Mouse (Mus musculus) hindbrain, embryonic 12.5 days (tissue): ENCODE measurements around the gene Fau. TPM values are rescaled to one million over a fixed set of nuclear protein-coding genes. Genes with fewer than 3 reads are reported as not detected.

Source experiments
- ATAC-seq: fragments of 200-750 bp; cut with Nextera tagmentation; 2 replicates; pipeline ENCODE4 v1.8.0; 2017; ENCODE audit warnings: moderate TSS enrichment; ENCODE audit not compliant: low FRiP score
- H3K27ac ChIP-seq: fragments of 300-500 bp; sonication (generic); 2 replicates; pipeline ENCODE4 v1.5.1; 2016; ENCODE audit warnings: mild to moderate bottlenecking
- H3K27me3 ChIP-seq: fragments of 300-500 bp; sonication (generic); 2 replicates; pipeline ENCODE4 v1.6.1; 2016; ENCODE audit warnings: mild to moderate bottlenecking
- H3K36me3 ChIP-seq: fragments of 300-500 bp; sonication (generic); 2 replicates; pipeline ENCODE4 v1.6.1; 2016; ENCODE audit warnings: mild to moderate bottlenecking
- H3K4me1 ChIP-seq: fragments of 300-500 bp; sonication (generic); 2 replicates; pipeline ENCODE4 v1.6.1; 2016
- H3K4me2 ChIP-seq: fragments of 300-500 bp; sonication (generic); replicated peaks from 2 replicates; pipeline ENCODE4 v1.6.1; 2016; ENCODE audit warnings: mild to moderate bottlenecking
- H3K4me3 ChIP-seq: fragments of 300-500 bp; sonication (generic); 2 replicates; pipeline ENCODE4 v1.5.1; 2016; ENCODE audit warnings: mild to moderate bottlenecking
- H3K9ac ChIP-seq: fragments of 300-500 bp; sonication (generic); 2 replicates; pipeline ENCODE4 v1.6.1; 2016; ENCODE audit warnings: mild to moderate bottlenecking, moderate library complexity
- H3K9me3 ChIP-seq: fragments of 300-500 bp; sonication (generic); replicated peaks from 2 replicates; pipeline ENCODE4 v1.6.1; 2016; ENCODE audit warnings: mild to moderate bottlenecking
- WGBS: fragments of 180-500 bp; shearing (Covaris S2); methylation state at CpG from one replicate; pipeline ENCODE4 v1.1.7; 2016; 5-methylcytosine and 5-hydroxymethylcytosine counted together
- microRNA-seq: library from miRNA; unstranded; fragments of <30 nt; microRNA quantifications from one replicate; pipeline ENCODE4, GENCODE M21; 2017
- polyA plus RNA-seq: library from polyadenylated mRNA; unstranded; fragments of >200 nt; fragmentation: Nextera tagmentation; extraction: Ambion mirVana; gene quantifications from 2 replicates; pipeline ENCODE4 v1.2.1, GENCODE M21; 2016

The Fau gene
- polyA plus RNA-seq, 1 experiment from 2014 or later = 621 TPM

- Histone ChIP-seq H3K4me1 (peaks cover 18% of the 10 kb centered on the region), H3K27me3 (no peaks in the 10 kb centered on the region), H3K27ac (no peak overlapping the region), H3K9ac (peak overlapping the region; percentile 44), H3K4me2 (peak overlapping the region; percentile 96), H3K36me3 (peaks cover 40% of the 10 kb centered on the region), H3K4me3 (peak overlapping the region; percentile 78), H3K9me3 (no peaks in the 10 kb centered on the region)
- ATAC-seq = peak; percentile 75
- 2% methylated on average over 17 of the region's 17 CpGs for WGBS
These were observed 27.8 kb downstream of the Fau start for GRCm38 (mm10) chr19:6085417-6085879.

GRCm38 (mm10) chr19:6088841-6089240 is 31.2 kb downstream of the Fau start:
- no peak overlapping the region for H3K4me3 ChIP-seq
- no peak overlapping the region for H3K27ac ChIP-seq
- no peaks in the 10 kb centered on the region for H3K27me3 ChIP-seq
- H3K4me1 ChIP-seq = peaks cover 10% of the 10 kb centered on the region
- ATAC-seq = no peak
- no peak overlapping the region for H3K4me2 ChIP-seq
- peaks cover 41% of the 10 kb centered on the region for H3K36me3 ChIP-seq
- no peak overlapping the region for H3K9ac ChIP-seq
- no peaks in the 10 kb centered on the region for H3K9me3 ChIP-seq
- WGBS = 94% methylated on average over 13 of the region's 13 CpGs

GRCm38 (mm10) chr19:6094119-6094518 is 36.5 kb downstream of the Fau start, which contains the start of gene AC131692.1:
TSS of gene AC131692.1 (plus strand) at chr19:6094419.
- WGBS = 91% methylated on average over 7 of the region's 7 CpGs
- no peak for ATAC-seq
- peaks cover 31% of the 10 kb centered on the region for H3K36me3 ChIP-seq
- no peak within 1 kb of the TSS for H3K9ac ChIP-seq
- no peak within 1 kb of the TSS for H3K27ac ChIP-seq
- no peak within 1 kb of the TSS for H3K4me2 ChIP-seq
- H3K27me3 ChIP-seq = no peaks in the 10 kb centered on the region
- no peak within 1 kb of the TSS for H3K4me3 ChIP-seq
- no peaks in the 10 kb centered on the region for H3K9me3 ChIP-seq
- no peaks in the 10 kb centered on the region for H3K4me1 ChIP-seq

GRCm38 (mm10) chr19:6097847-6098246 is 40.2 kb downstream of the Fau start:
- Histone ChIP-seq H3K4me2 (no peak overlapping the region), H3K36me3 (peaks cover 4% of the 10 kb centered on the region; the same call in 1 of the 2 replicates), H3K27me3 (no peaks in the 10 kb centered on the region), H3K4me3 (no peak overlapping the region), H3K27ac (no peak overlapping the region), H3K9me3 (no peaks in the 10 kb centered on the region), H3K9ac (no peak overlapping the region), H3K4me1 (no peaks in the 10 kb centered on the region)
- no peak for ATAC-seq
- 89% methylated on average over 3 of the region's 3 CpGs for WGBS

- H3K36me3 ChIP-seq = no peaks in the 10 kb centered on the region
- no peak for ATAC-seq
- H3K27ac ChIP-seq = no peak overlapping the region
- H3K9ac ChIP-seq = no peak overlapping the region
- H3K4me2 ChIP-seq = no peak overlapping the region
- no peak overlapping the region for H3K4me3 ChIP-seq
- 54% methylated on average over 6 of the region's 6 CpGs for WGBS
- H3K4me1 ChIP-seq = no peaks in the 10 kb centered on the region
- no peaks in the 10 kb centered on the region for H3K9me3 ChIP-seq
- H3K27me3 ChIP-seq = no peaks in the 10 kb centered on the region
These were observed 43.5 kb downstream of the Fau start for GRCm38 (mm10) chr19:6101186-6101585.

GRCm38 (mm10) chr19:6102169-6102853 is 44.7 kb downstream of the Fau start:
- no peaks in the 10 kb centered on the region for H3K9me3 ChIP-seq
- H3K9ac ChIP-seq = no peak overlapping the region
- no peak overlapping the region for H3K4me2 ChIP-seq
- H3K27ac ChIP-seq = no peak overlapping the region
- WGBS = 80% methylated on average over 6 of the region's 6 CpGs
- no peaks in the 10 kb centered on the region for H3K36me3 ChIP-seq
- no peaks in the 10 kb centered on the region for H3K27me3 ChIP-seq
- no peak for ATAC-seq
- no peak overlapping the region for H3K4me3 ChIP-seq
- H3K4me1 ChIP-seq = no peaks in the 10 kb centered on the region

- WGBS = 85% methylated on average over 4 of the region's 4 CpGs
- no peak for ATAC-seq
- Histone ChIP-seq H3K36me3 (no peaks in the 10 kb centered on the region), H3K27ac (no peak overlapping the region), H3K4me1 (no peaks in the 10 kb centered on the region), H3K9ac (no peak overlapping the region), H3K27me3 (no peaks in the 10 kb centered on the region), H3K4me2 (no peak overlapping the region), H3K9me3 (no peaks in the 10 kb centered on the region), H3K4me3 (no peak overlapping the region)
These were observed 46.8 kb downstream of the Fau start for GRCm38 (mm10) chr19:6104476-6104875.

GRCm38 (mm10) chr19:6105586-6105985 is 47.9 kb downstream of the Fau start, which contains the start of gene Naaladl1:
TSS of gene Naaladl1 (plus strand) at chr19:6105782.
- no peak for ATAC-seq
- Histone ChIP-seq H3K4me1 (no peaks in the 10 kb centered on the region), H3K9me3 (no peaks in the 10 kb centered on the region), H3K4me3 (no peak within 1 kb of the TSS), H3K4me2 (no peak within 1 kb of the TSS), H3K27ac (no peak within 1 kb of the TSS), H3K36me3 (no peaks in the 10 kb centered on the region), H3K27me3 (no peaks in the 10 kb centered on the region), H3K9ac (no peak within 1 kb of the TSS)
- WGBS = 86% methylated on average over 7 of the region's 7 CpGs

Small RNA genes lying within 50 kb of the gene (microRNA-seq; reads per million reads assigned to microRNA genes)
- 1.6 reads per million for gene Mir6988

Other genes with a start within 250 kb of the Fau start
- gene Frmd8, start 182.6 kb upstream of the Fau start, polyA plus RNA-seq = 28.7 and 29.9 TPM in 2 replicates
- 2.0 and 2.2 TPM in 2 replicates for gene Slc25a45, start 180.0 kb upstream of the Fau start, polyA plus RNA-seq
- gene Tigd3, start 163.7 kb upstream of the Fau start, polyA plus RNA-seq = 11.0 and 11.3 TPM in 2 replicates
- 161 and 177 TPM in 2 replicates for gene Dpf2, start 144.8 kb upstream of the Fau start, polyA plus RNA-seq
- gene Cdc42ep2, start 133.0 kb upstream of the Fau start, polyA plus RNA-seq = 5.1 and 6.1 TPM in 2 replicates
- gene Pola2, start 93.6 kb upstream of the Fau start, polyA plus RNA-seq = 47.4 and 49.2 TPM in 2 replicates
- gene Slc22a20, start 71.7 kb upstream of the Fau start, polyA plus RNA-seq = not detected in 2 replicates
- 5.5 and 7.7 TPM in 2 replicates for gene Capn1, start 41.9 kb upstream of the Fau start, polyA plus RNA-seq
- 31.7 and 32.8 TPM in 2 replicates for gene Syvn1, start 11.3 kb upstream of the Fau start, polyA plus RNA-seq
- 65.1 and 67.5 TPM in 2 replicates for gene Mrpl49, start 59 bp upstream of the Fau start, polyA plus RNA-seq
- 33.6 and 34.4 TPM in 2 replicates for gene Znhit2, start 3.3 kb downstream of the Fau start, polyA plus RNA-seq
- gene Tm7sf2, start 10.5 kb downstream of the Fau start, polyA plus RNA-seq = 38.0 and 40.3 TPM in 2 replicates
- 78.8 and 79.7 TPM in 2 replicates for gene Vps51, start 19.4 kb downstream of the Fau start, polyA plus RNA-seq
- not detected in 2 replicates for gene Tmem262, start 22.2 kb downstream of the Fau start, polyA plus RNA-seq
- 2.5 and 2.7 TPM in 2 replicates for gene Gm28374, start 24.4 kb downstream of the Fau start, polyA plus RNA-seq
- gene Zfpl1, start 27.1 kb downstream of the Fau start, polyA plus RNA-seq = 68.9 and 75.0 TPM in 2 replicates
- gene Cdca5, start 27.1 kb downstream of the Fau start, polyA plus RNA-seq = 24.5 and 25.4 TPM in 2 replicates
- gene AC131692.1, start 36.6 kb downstream of the Fau start, polyA plus RNA-seq = 0.35 and 0.38 TPM in 2 replicates
- gene Naaladl1, start 47.9 kb downstream of the Fau start, polyA plus RNA-seq = 0.54 and 0.70 TPM in 2 replicates
- gene Sac3d1, start 60.8 kb downstream of the Fau start, polyA plus RNA-seq = 47.9 and 48.3 TPM in 2 replicates
- gene Snx15, start 70.5 kb downstream of the Fau start, polyA plus RNA-seq = 33.2 and 33.4 TPM in 2 replicates
- 0.22 TPM in 1 of 2 replicates, not detected in the other for gene Batf2, start 83.1 kb downstream of the Fau start, polyA plus RNA-seq
- 91.6 and 94.6 TPM in 2 replicates for gene Arl2, start 83.7 kb downstream of the Fau start, polyA plus RNA-seq
- gene Majin, start 126.5 kb downstream of the Fau start, polyA plus RNA-seq = not detected in 2 replicates
- 1.4 and 1.5 TPM in 2 replicates for gene Gpha2, start 168.5 kb downstream of the Fau start, polyA plus RNA-seq
- 66.3 and 72.2 TPM in 2 replicates for gene Ppp2r5b, start 178.0 kb downstream of the Fau start, polyA plus RNA-seq
- 14.7 and 15.4 TPM in 2 replicates for gene Atg2a, start 183.8 kb downstream of the Fau start, polyA plus RNA-seq
- gene Ehd1, start 218.9 kb downstream of the Fau start, polyA plus RNA-seq = 90.8 and 92.7 TPM in 2 replicates
- 0.48 and 0.61 TPM in 2 replicates for gene Cdc42bpg, start 248.6 kb downstream of the Fau start, polyA plus RNA-seq